Mouse (Mus musculus) thymus, postnatal 14 days (tissue): ENCODE data around the gene Emilin2.
"Not testable (repeated sequence)": the region's sequence is repeated elsewhere in the genome, so short reads cannot be mapped to it uniquely, and the experiment has no call there.

ENCODE experiments used
- DNase-seq: peaks from one replicate; pipeline ENCODE4 v3.0.0; 2021

Emilin2 gene

DNA sequence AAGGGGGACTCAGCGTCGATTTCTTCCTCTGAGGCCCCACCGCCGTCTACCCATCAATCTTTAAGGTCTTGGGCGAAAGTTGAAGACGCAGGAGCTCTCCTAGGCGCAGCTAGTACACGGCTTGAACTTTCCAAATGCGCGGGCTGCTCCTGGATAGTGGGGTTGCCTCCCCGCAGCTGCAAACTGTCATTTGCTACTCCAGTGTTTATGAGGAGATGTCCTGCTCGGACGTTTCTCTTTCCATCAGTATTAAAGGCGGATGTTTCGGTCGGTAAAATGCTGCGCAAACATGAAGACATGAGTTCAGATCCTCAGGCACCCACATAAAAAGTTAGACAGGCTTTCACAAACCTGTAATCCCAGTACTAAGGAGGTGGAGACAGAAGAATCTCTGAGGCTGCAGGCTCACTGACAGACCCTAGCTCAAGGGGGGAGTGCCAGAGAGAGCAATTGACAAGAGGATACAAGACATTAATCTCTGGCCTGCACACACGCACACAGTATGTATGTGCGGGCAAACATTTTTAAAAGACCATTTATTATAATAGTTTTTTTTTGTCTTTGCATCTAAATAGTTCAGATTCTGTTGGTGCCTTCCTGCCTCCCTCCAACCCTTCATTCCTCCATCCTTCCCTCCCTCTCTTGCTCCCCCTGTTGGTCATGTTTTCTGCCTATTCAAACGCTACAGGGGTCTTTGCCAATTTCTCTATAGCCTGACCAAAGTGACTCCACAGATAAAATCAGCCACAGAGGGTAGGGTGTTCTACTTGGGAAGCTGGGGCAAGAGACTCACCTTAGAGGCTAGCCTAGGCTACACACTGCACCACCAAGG is at the start of gene Emilin2:
Gene Emilin2, minus strand, starts transcription at position 639 of the 832 bp plus-strand sequence.
- peak; percentile 64 for DNase-seq

DNA sequence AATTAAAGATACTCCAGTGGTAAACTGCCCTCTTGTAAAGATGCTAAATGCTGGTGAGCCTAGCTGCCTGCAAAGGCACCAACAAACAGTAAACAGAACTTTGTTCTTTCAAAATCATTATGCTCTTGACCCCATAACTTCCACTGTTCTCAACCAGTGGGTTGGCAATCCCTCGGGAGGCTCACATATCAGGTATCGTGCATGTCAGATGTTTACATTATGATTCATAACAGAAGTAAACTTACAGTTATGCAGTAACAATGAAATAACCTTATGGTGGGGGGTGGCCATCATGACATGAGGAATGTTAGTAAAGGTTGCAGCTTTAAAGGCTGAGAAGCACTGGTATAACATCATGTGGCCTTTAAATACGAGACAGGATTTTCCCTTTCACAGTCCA is 43.7 kb upstream of the Emilin2 start:
- DNase-seq, result no peak

DNA sequence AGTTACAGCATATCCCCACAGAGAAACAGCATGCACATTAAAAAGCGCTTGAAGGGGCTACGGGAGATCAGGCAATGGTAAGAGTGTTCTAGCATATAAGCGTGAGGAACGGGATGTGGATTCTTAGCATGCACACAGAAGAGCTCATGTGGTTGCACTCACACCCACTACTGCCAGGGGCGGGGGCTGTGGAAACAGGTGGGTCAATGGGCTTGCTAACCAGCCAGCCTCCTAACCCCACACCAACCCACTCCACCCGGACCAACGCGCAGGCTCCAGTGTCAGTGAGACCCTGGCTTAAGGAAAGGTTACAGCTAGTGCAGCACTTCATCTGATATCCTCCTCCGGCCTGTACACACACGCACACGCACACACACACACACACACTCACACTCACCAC is 42.4 kb upstream of the Emilin2 start:
- DNase-seq, result no peak

DNA sequence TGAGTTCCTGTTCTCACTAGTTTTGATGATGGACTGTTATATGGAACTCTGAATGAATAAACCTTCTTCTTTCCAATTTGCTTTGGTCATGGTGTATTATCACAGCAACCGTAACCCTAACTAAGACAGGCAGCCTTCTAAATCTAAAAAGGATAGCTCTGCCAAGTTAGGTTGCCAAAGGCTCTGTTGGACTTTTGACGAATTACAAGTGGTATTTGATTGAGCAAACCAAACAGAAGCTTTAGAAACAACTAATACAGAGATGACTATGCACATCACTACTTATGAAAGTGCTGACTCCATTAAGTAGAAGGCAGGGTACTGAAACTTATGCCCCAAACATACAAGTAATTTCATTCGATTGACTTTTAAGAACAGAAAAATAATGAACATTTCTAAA is 36.4 kb upstream of the Emilin2 start:
- DNase-seq, result no peak

DNA sequence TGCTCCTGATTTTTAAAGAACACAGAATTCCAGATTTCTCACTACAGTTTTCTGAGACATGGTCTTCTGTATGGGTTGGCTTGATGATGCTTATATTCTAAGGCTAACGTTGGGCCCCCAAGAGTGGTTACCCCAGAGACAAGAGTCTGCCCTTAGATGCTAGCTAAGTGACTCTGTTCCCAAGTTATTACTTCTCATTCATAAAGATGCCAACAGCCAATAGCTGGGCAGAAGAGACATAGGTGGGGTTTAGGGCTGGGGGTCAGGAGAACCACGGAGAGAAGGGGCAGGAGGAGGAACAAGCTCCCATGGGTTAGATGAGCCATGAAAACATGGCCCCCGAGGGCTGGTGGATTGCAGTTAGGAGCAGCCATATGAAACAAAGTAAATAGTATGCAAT is 30.2 kb upstream of the Emilin2 start:
- no peak for DNase-seq

DNA sequence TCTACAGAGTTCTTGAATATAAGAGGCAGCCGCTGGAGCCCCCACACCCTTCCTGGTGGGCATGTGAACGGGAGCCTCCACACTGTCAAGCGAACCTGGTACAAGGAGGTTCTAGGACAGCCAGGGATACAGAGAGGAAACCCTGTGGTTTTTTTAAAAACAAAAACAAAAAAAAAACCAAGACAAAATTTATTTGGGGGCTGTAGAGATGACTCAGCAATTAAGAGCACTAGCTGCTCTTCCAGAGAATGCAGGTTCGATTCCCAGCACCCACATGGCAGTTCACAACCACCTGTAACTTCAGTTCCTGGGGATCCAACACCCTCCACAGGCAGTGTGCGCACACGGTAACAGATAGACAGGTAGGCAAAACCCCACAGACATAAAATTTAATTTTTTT is 26.8 kb upstream of the Emilin2 start:
- DNase-seq, result no peak

DNA sequence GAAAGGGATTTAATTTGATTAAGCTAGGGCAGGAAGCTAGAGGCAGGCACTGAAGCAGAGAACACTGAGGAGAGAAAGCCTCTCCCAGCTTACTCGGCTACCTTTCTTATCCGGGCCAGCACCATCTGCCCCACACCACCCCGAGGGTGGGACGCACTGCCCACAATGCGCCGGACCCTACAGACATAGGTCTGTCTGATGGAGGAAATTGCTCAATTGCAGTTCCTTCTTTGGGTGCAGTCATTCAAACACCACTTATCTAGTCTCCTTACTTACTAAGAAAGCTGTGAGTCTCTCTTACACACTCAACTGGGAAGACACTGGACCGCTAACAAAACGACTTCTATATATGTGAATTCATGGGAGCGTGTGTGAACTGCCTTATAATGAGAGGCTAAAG is 25.8 kb upstream of the Emilin2 start:
- no peak for DNase-seq

DNA sequence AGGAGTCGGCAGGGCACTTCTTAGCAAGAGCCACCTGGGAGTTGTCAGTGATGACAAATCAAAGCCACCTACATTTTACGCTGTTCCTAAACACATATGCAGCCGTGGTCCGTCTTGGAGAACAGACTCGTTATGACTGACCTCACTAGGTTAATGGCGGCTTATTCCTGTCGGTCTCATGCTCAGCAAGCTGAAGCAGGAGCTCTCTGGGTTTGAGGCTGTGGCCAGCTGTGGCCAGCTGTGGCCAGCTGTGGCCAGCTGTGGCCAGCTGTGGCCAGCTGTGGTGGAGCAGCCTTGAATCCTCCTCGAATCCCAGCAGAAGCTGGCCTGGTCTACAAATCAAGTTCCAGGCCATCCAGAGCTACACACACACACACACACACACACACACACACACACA is 24.6 kb upstream of the Emilin2 start:
- DNase-seq, result no peak

DNA sequence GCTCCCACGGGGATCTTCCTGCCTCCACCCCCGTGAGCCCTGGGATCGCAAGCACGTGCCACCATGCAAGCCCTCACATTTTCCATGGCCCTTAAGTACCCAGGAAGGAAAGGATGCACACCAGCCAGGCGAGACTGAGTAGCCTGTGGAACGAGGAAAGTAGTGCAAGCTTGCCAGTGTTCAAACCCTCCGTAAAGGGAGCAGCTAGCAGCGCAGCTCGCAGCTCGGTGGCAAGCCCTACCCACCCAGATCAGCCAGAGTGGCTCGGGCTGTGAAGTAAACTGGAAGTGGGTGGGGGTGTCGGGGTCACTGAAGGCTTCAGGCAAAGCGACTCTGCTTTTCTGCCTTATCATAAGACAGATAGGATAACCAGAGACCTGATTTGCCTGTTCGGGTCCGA is 20.5 kb upstream of the Emilin2 start:
- no peak for DNase-seq

DNA sequence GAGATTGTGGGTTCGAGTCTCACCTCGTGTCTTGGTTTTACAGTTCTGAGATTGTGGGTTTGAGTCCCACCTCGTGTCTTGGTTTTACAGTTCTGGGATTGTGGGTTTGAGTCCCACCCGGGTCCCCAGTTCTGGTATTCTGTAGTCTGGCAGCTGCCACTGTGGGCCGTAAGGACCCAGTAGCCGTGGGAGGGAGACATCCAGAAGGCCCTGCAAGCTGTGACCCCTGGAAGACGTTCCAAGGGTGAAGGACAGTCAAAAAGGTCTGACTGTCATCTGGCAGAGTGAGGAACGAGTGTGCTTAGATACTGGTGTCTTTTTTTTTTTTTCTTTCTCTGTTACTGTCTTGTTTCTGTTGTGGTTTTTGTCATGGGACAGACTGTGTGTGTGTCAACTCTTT is 9.0 kb upstream of the Emilin2 start:
- not testable (repeated sequence) for DNase-seq

DNA sequence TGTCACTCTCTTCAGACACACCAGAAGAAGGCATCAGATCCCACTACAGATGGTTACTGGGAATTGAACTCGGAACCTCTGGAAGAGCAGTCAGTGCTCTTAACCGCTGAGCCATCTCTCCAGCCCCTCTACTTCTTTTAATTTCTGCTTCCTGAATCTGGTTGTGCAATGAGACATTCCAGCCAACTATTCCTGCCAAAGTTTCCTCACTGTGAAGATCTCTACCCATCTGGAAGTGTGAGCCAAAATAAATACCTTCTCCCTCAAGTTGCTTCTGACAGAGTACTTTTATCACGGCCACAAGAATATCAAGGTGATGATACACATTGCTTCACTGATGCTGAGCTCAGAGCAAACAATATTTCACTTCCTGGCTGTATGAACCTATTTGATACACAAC is 7.6 kb upstream of the Emilin2 start:
- DNase-seq, result no peak

DNA sequence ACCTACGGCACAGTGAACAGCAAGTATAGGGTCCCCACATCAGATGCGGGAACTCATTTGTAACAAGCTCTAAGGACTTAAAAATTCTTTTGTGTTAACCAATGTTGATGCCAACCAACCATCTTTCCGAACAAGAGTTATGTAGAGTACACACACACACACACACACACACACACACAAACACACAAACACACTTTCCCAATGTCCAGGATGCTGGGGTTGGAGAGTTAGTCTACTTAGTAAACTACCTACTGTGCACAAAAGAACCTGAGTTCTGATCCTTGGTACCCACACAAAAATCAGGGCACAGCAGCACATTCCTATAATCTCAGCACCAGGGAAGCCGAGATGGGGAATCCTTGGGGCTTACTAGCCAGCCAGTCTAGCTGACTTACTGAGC is 5.8 kb upstream of the Emilin2 start:
- DNase-seq, result no peak

DNA sequence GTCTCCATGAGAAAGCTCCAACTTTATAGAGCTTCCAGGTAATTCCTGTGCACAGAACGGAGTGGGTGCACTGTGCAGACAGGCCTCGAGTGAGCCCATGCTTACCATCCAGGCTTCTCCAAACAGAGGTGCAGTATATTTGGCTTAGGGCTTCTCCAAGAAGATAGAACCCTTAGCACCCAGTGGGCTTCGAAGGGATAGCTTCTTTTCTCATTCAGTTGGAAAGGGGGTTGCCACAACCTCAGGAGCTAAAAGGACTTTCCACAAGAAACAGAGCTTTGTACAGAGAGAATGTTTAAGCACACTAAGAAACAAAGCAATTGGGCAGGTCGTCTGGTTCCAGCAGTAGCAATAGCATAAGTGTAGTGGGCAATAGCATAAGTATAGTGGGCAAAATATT is 2.5 kb upstream of the Emilin2 start:
- DNase-seq, result no peak

DNA sequence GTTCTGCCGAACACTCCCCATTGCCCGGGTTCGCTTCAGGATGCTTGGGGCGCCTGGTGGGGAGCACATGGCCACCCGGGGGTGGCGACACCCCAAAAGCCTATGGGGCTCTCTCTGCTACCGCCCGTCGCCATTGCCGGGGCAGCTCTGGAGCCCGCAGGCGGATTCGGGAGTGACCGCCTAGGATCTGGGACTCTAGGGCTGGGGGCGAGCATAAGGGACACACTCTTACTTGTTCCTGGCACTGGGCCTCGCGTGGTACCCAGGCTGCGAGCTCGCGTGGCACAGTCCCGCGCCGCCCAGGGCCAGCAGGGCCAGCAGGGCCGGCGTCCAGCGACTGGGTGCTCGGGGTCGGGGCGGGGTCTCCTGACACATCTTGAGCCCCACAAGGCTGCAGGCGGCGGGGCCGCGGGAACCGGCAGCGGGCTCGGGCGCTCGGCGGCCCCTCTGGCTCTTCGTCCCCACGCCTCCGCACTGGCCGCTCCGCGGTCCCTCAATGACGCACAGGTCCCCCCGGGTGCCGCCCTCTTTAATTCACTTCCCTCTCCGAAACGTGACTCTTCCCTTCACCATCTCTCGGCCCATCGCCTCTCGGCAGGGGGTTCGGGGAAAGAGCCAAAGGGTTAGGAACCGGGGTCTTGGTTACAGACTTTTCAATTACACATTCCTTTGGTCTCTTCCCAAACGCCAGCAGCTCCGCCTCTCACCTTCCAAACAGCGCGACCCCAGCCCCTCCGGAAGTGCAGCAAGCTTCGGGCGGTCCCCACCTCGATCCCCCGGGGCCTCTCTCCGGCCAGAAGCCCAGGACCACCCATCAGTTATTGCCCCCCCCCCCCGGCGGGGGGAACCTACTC is 1.1 kb downstream of the Emilin2 start:
- DNase-seq, result peak; percentile 12

DNA sequence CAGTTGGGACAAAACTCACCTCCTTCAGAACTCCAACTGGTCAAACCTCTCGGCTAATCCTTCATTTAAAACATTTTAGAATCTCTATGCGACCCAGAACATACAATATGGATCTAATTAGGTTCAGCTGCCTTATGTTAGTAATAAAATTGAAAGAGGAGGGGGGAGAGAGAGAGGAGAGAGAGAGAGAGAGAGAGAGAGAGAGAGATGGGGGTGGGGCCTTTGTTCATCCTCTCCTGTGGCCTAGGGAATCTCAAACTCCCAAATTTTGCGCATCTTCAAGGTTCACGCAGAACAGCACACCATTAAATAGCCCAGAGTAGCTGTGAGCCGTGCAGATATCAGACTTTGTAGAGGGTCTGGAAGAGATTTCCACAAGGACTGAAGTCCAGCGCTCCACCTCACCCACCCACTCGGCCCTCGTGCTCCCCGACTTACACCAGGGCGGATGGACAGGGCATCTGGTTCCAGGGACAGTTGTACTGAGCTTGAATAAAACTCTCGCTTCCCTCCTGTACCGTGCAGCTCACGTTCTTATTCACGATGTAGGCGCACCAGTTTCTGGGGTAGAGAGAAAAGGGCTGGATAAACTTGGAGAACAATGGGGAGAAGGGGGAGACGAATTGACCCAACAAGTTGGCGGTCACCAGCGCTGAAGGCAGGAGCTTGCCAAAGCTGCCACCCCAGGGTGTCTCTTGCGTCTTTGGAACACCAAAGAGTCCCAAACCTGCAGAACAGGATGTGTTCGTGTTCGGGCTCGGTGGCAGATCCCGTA is 1.9 kb downstream of the Emilin2 start:
- DNase-seq, result no peak

DNA sequence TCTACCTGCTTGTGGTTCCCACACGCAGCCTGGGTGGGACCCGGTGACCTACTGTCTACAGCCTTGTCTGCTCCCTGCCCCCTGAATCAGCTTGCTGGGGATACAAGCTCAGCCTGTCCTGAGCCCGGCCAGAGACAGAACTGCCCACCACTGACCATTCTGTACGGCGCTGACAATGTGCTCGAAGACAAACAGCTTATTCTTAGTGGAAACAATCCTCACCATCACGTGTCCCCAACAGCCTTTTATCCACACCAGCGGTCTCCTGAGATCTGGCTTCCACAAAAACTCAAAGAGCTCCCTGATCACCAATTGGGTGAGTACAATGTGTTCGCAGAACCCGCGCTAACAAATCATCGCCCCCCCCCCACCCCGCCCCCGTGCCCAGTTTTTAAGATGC is 2.6 kb downstream of the Emilin2 start:
- no peak for DNase-seq

DNA sequence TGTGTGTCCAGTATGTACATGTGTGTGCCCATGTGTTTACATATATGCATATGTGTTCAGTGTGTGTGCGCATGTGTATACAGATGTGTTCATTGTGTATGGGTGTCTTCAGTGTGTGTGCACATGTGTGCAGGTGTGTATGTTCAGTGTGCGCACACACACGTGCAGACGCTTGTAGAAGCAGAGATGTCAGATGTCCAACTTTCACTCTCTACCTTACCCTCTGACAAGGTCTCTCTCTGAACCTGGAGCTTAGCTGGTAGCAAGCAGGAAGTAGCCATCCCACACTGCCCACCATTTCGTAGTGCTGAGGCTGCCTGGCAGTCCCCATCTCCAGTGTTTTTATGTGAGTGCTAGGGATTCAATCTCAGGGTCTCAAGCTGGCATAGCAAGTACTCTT is 3.5 kb downstream of the Emilin2 start:
- DNase-seq, result no peak

DNA sequence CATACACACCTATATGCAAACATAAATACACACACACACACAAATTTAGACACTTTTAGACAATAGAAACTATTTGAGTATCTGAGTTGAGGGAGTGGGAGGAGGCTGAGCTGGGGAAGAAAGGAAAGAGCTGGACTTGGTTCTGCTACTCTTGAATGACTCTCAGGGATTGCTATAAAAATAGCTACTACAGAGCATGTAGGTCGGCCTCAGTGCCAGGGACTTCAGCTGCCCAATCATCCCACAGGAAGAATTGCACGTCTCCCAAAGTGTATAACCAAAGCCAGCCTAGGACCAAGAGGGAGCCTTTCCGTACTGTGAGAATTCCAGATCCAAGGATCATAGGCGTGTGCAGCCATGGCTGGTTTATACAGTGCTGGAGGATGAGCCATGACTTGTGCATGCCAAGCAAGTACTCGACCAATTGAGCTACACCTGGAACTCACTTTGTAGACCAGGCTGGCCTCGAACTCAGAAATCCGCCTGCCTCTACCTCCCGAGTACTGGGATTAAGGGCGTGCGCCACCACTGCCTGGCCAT is 4.5 kb downstream of the Emilin2 start:
- DNase-seq, result no peak

DNA sequence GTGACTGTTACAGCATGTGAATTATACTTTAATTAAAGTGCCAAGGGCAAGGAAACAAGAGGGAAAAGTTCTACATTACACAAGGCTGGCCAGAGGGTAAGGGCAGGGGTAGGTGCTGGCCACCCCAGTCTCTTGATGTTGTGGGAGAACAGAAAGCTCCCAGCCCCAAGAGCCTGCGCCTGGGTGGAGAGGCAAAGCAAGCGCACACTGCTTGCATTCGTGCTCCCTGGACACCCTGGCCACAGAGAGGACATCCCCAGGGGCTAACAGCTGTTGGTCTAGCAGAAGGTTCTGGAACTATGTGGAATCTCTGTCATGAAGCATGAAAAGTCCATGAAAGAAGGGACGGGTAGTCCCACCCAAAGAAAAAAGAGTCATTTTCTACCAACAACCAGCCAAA is 5.1 kb downstream of the Emilin2 start:
- DNase-seq, result no peak

DNA sequence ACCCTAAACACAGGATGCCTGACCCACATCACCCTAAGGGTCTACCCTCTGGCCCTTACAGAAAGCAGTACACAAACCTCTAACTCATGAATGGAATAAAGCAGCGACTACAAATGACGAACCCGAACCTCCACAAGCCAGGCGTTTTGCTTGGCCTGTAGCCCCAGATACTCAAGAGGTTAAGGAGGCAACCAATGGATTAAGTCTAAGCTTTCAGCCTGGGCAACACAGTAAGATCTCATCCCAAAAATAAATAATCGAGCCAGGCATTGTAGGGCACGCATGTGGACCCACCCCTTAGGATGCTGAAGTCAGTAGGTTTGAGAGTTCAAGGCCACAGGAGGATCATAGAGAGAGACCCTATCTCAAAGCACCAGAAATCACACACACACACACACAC is 5.7 kb downstream of the Emilin2 start:
- no peak for DNase-seq

DNA sequence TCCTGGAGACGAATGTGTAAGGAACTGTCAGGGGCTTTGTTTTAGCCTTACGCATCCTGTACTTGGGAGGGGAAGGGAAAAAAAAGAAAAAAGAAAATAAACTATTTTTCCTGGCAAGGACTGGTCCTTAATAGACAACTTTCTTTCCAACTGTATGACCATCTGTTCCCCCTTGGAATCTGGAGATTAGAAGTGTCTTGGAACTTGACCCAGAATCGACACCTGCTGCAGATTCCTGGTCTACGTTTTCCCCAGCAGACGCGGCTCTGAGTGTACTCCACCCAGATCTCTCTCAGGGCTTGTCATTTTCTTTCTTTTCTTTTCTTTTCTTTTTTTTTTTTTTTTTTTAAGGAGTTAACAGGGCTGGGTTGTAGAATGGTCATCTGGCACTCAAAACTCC is 8.3 kb downstream of the Emilin2 start:
- no peak for DNase-seq

DNA sequence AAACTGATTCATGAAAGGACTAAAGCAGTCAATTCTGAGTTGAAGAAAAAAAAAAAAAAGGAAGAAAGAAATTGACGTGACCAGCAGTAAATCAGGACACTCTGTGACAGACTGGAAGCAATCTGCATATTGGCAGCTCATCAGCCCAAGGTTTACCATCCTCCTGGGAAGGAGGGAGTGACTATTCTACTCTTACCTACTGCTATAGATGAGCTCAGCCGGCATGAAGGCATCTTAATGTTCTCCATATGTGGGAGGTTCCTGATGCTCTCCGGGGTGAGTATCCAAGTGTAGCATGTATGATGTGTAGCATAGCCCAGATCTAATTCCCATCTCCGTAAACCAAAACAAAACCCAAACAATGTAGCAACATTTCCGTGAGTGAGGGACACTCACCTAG is 10.4 kb downstream of the Emilin2 start:
- DNase-seq, result no peak

DNA sequence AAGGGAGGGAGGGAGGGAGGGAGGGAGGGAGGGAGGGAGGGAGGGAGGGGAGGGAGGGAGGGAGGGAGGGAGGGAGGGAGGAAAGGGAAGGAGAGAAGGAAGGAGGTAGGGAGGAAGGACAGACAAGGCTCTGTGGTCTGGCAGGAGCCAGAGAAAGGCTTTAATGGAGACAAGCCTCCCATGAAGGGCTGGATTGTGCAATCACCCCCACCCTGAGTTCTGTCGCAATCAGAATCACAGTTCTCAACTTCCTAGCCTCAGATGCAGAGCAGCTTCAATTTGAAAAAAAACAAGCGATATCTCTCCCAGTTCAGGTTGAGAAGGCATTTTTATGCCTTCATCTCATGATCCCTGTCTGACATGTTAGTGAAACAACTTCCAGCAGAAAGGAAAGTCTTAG is 11.4 kb downstream of the Emilin2 start:
- DNase-seq, result no peak
